Mouse (Mus musculus): ENCODE measurements around the gene Vps37d. TPM values are rescaled to one million over a fixed set of nuclear protein-coding genes. Genes with fewer than 3 reads are reported as not detected.

Vps37d gene
- polyA plus RNA-seq (2015; fragmentation: Nextera tagmentation; extraction: Ambion mirVana) = 26.3 and 31.7 TPM in 2 replicates

DNA sequence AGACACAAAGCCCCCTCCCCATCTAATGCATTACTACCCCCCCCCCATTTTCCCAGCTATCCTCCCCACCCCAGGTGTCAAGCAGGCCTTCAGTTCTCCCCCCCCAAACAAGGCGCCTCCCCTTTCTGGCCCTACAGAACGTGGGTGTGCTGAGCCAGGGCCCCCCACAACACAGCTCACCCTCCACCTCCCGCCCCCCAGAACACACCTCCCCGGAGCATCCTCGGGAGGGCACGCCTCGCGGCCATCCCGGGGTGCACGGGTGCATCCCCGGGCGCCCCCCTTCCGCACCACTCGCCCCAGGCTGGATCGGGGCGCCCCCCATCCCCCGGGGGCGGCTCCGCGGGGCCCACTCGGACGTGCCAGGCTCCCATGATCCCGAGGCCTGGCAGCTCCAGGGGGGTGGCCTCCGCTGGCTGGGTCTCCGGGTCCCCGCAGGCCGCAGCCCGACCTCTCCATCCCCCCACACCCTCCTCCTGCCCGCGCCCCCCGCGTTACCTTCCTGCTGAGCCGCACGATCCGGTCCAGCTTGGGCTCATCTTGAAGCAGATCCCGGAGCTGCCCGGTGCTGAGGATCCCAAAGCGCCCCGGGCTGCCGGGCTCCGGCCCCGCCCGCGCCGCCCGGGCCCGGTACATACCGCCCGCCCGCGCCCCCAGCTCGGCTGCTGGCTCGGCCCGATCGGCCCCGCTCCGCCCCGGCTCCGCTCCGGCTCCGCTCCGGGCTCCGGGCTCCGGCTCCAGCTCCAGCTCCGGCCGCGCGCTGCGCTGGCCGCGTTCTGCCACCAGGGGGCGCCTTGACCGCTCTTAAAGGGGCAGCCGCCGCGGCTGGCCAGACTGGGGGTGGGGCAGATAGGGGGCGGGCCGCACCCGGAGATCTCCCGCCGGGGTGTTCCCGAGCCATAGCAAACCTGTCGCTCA is at the start of gene Vps37d:
Gene Vps37d (minus strand): TSS at position 703 of the 918 bp plus-strand sequence.
- WGBS = under 1% methylated on average over 75 of the region's 83 CpGs
- H3K27ac ChIP-seq (replicated peaks) = peak within 1 kb of the TSS; percentile 93
- peak within 1 kb of the TSS; percentile 99 for H3K9ac ChIP-seq
- peak within 1 kb of the TSS; percentile 76 for H3K4me2 ChIP-seq
- no peaks in the 10 kb centered on the region for H3K27me3 ChIP-seq
- H3K4me3 ChIP-seq = peak within 1 kb of the TSS; percentile 98
- peaks cover 31% of the 10 kb centered on the region for H3K4me1 ChIP-seq (replicated peaks)
- peak; percentile 82 for ATAC-seq (ENCODE audit: low read depth)
- H3K9me3 ChIP-seq = no peaks in the 10 kb centered on the region
- H3K36me3 ChIP-seq = peaks cover 35% of the 10 kb centered on the region

DNA sequence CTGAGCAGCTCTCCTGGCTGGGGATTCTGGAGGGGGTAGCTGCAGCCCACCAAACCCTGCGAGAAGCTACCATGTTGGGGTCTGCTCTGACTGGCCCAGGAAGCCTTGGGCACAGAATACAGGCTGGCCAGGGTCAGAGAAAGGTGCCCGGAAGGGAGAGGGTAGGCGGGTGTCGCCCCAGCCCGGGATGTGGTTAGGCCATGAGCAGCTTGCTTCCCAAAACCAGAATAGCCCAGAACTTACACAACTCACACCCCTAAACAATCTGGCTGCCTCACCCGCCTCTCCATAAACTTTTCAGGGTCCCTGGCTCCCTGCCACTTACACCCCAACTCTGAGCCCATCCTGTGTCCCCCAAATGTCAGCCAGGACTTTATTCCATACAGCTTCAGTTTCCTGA is 49.6 kb upstream of the Vps37d start:
- Histone ChIP-seq H3K27me3 (peaks cover 23% of the 10 kb centered on the region), H3K4me1 (replicated peaks) (no peaks in the 10 kb centered on the region), H3K4me3 (no peak overlapping the region), H3K27ac (replicated peaks) (no peak overlapping the region), H3K9ac (no peak overlapping the region), H3K9me3 (no peaks in the 10 kb centered on the region), H3K36me3 (no peaks in the 10 kb centered on the region), H3K4me2 (no peak overlapping the region)
- ATAC-seq (ENCODE audit: low read depth) = no peak
- 68% methylated on average over 6 of the region's 6 CpGs for WGBS

DNA sequence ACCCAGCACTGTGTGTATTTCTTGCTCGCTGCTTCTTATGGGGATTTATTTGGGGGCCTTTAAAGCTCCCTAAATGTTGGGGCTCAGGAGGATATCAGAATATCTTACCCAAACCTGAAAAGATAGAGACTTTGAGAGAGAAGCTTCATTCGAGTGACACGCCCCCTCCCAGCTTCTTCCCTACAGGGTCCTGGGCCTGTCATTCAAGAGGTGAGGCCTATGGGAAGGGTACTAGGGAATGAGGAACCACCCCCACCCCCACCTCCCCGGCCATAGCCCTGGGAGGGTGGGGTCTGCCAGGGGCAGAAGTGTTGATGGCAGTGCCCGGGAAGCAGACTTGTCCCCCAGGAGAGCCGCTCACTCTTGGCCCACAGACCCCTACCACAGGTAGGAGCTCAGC is 48.1 kb upstream of the Vps37d start:
- no peak for ATAC-seq (ENCODE audit: low read depth)
- 56% methylated on average over 6 of the region's 6 CpGs for WGBS
- Histone ChIP-seq H3K27me3 (peaks cover 29% of the 10 kb centered on the region), H3K36me3 (no peaks in the 10 kb centered on the region), H3K4me2 (no peak overlapping the region), H3K4me1 (replicated peaks) (no peaks in the 10 kb centered on the region), H3K27ac (replicated peaks) (no peak overlapping the region), H3K4me3 (no peak overlapping the region), H3K9ac (no peak overlapping the region), H3K9me3 (no peaks in the 10 kb centered on the region)

DNA sequence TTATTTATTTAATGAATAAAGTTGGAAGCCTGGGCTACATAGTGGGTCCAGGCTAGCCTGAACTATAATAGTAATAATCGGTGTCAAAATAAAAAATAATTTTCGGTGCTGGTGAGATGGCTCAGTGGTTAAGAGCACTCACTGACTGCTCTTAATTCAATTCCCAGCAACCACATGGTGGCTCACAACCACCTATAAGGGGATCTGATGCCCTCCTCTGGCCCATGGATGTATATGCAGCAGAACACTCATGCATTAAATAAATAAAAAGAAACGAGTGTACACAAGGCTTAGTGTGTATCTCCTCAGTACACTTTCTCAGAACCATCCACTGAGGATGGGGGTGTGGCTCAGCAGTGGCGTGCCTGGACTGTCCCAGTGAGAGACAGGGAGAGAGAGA is 42.7 kb upstream of the Vps37d start:
- Histone ChIP-seq H3K4me3 (no peak overlapping the region), H3K27me3 (peaks cover 27% of the 10 kb centered on the region), H3K9me3 (no peaks in the 10 kb centered on the region), H3K27ac (replicated peaks) (no peak overlapping the region), H3K36me3 (no peaks in the 10 kb centered on the region), H3K4me1 (replicated peaks) (no peaks in the 10 kb centered on the region), H3K4me2 (no peak overlapping the region), H3K9ac (no peak overlapping the region)
- 70% methylated on average over 4 of the region's 4 CpGs for WGBS
- no peak for ATAC-seq (ENCODE audit: low read depth)

DNA sequence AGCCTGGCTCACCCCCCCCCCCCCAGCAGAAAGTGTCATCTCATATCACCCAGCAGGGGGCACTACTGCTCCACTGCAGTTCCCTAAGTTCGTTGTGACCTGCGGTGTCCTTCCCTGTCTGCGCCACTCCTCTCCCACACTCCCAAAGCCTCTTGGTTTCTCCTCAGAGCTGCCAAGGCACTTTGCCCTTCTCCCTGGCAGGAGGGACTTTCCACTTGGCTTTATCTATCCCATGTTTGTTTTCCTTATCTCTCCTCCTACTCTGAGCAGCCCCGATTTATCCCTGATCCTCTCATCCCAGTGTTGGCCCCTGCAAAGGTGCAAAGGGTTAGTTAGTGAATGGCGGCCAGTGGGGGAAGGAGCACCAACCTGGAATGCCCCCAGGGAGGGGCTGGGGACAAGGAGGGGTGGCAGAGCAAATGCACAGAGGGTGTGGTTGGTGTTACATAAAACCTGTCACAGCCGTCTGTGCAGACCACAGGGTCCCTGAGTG is 40.6 kb upstream of the Vps37d start:
- H3K36me3 ChIP-seq = no peaks in the 10 kb centered on the region
- peaks cover 24% of the 10 kb centered on the region for H3K27me3 ChIP-seq
- 32% methylated on average over 6 of the region's 6 CpGs for WGBS
- no peak overlapping the region for H3K27ac ChIP-seq (replicated peaks)
- H3K9ac ChIP-seq = no peak overlapping the region
- ATAC-seq (ENCODE audit: low read depth) = no peak
- no peaks in the 10 kb centered on the region for H3K4me1 ChIP-seq (replicated peaks)
- H3K4me3 ChIP-seq = no peak overlapping the region
- no peak overlapping the region for H3K4me2 ChIP-seq
- no peaks in the 10 kb centered on the region for H3K9me3 ChIP-seq

DNA sequence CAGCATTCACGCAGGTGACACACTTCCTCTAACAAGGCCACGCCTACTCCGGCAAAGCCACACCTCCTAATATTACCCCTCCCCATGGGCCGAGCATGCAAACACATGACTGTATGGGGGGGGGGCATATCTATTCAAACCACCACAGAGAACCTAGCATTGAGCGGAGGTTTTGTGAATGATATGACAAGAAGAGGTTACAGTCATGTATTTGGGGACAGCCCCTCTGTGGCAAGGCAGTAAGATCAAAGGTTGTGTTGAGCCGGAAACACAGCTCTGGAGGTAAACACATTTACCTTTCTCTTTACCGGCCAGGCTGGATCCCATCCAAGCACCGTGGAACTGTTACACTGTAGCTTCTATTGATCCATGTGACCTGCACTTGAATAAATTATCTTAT is 37.2 kb upstream of the Vps37d start:
- no peaks in the 10 kb centered on the region for H3K36me3 ChIP-seq
- H3K4me1 ChIP-seq (replicated peaks) = no peaks in the 10 kb centered on the region
- no peak for ATAC-seq (ENCODE audit: low read depth)
- H3K4me2 ChIP-seq = no peak overlapping the region
- no peak overlapping the region for H3K27ac ChIP-seq (replicated peaks)
- no peak overlapping the region for H3K4me3 ChIP-seq
- no peaks in the 10 kb centered on the region for H3K9me3 ChIP-seq
- peaks cover 5% of the 10 kb centered on the region; the same call in 1 of the 2 replicates for H3K27me3 ChIP-seq
- 91% methylated on average over 8 of the region's 8 CpGs for WGBS
- no peak overlapping the region for H3K9ac ChIP-seq

DNA sequence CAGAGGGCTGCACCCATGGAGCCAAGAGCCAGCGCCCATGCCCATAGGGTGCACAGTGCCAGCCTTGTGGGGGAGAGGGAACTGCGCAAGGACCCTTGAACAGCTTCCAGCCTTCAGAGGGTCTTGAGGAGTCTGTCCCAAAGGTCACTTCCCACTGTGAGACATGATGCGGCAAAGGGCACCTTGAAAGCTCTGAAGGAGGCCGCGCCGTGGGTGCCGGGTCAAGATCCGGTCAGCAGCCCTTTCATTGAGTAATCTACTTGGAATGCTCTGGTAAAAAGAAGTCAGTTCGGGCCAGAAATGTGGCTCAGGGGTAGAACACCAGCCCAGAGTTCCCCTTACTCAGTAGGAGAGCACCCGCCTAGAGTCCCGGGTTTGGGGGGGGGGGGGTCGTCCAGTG is 35.7 kb upstream of the Vps37d start:
- no peaks in the 10 kb centered on the region for H3K9me3 ChIP-seq
- H3K27me3 ChIP-seq = peaks cover 20% of the 10 kb centered on the region
- H3K27ac ChIP-seq (replicated peaks) = no peak overlapping the region
- ATAC-seq (ENCODE audit: low read depth) = no peak
- H3K4me3 ChIP-seq = no peak overlapping the region
- H3K36me3 ChIP-seq = no peaks in the 10 kb centered on the region
- no peak overlapping the region for H3K4me2 ChIP-seq
- WGBS = 85% methylated on average over 12 of the region's 12 CpGs
- H3K9ac ChIP-seq = no peak overlapping the region
- no peaks in the 10 kb centered on the region for H3K4me1 ChIP-seq (replicated peaks)

DNA sequence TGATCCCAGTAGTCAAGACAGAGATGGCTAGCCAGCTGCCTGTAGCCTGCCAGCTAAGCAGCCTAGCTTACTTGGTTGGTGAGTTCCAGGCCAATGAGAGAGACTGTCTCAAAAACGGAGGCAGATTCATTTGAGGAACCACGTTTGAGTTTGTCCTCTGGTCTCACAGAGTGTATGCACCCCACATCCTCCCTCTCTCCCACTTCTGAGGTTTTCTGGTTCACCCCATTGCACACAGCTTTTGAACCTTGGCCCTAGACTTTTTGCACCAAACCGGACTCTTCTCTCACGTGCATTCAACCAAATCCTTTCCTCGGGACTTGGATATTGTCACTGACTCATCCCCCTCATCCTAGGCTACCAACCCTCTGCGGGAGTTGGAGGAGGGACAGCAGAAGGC is 31.9 kb upstream of the Vps37d start:
- Histone ChIP-seq H3K27ac (replicated peaks) (no peak overlapping the region), H3K4me3 (no peak overlapping the region), H3K36me3 (no peaks in the 10 kb centered on the region), H3K9me3 (no peaks in the 10 kb centered on the region), H3K9ac (no peak overlapping the region), H3K4me1 (replicated peaks) (peaks cover 20% of the 10 kb centered on the region), H3K27me3 (peaks cover 57% of the 10 kb centered on the region), H3K4me2 (no peak overlapping the region)
- 73% methylated on average over 6 of the region's 6 CpGs for WGBS
- no peak for ATAC-seq (ENCODE audit: low read depth)

DNA sequence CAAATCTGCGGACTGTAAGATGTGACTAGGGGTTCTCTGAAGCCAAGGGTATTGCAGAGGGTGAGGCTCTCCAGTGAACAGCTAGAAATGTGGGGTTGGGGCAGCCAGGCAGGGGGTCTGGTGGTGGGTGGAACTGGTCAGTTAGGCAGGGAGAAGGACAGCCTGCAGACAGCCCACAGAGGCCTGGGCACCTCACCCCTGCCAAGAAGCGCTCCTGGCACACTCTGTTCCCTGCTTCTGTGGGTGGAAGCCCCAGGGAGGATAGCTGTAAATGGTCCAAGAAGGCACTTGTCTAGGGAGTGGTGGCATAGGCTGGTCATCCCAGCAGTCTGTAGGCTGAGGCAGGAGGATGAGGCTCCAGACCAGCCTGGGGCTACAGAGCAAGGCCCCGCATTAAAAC is 31.4 kb upstream of the Vps37d start:
- no peak for ATAC-seq (ENCODE audit: low read depth)
- H3K9me3 ChIP-seq = no peaks in the 10 kb centered on the region
- H3K36me3 ChIP-seq = no peaks in the 10 kb centered on the region
- 91% methylated on average over 3 of the region's 3 CpGs for WGBS
- H3K27me3 ChIP-seq = peaks cover 62% of the 10 kb centered on the region
- no peak overlapping the region for H3K4me2 ChIP-seq
- no peak overlapping the region for H3K4me3 ChIP-seq
- H3K4me1 ChIP-seq (replicated peaks) = peaks cover 20% of the 10 kb centered on the region
- H3K27ac ChIP-seq (replicated peaks) = no peak overlapping the region
- H3K9ac ChIP-seq = no peak overlapping the region

DNA sequence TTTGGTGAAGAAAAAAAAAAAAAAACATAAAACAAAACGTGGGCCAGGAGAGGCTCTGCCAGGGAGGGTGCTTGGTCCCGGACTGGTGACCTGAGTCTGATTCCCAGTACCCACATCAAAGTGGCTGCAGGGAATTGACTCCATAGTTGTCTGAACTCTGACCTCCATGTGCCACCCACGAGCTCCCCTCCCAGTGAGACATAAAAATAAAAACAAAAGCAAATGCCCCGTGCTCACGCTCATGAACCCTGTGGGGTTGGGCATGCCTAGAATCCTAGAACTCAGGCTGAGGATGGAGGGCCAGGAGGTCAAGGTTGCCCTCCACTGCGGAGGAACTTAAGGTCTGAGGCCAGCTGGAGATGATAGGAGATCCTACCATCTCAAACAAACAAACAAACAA is 31.0 kb upstream of the Vps37d start:
- Histone ChIP-seq H3K4me1 (replicated peaks) (peaks cover 20% of the 10 kb centered on the region), H3K4me3 (no peak overlapping the region), H3K36me3 (no peaks in the 10 kb centered on the region), H3K9me3 (no peaks in the 10 kb centered on the region), H3K27me3 (peaks cover 64% of the 10 kb centered on the region), H3K9ac (no peak overlapping the region), H3K27ac (replicated peaks) (no peak overlapping the region), H3K4me2 (no peak overlapping the region)
- ATAC-seq (ENCODE audit: low read depth) = no peak
- 52% methylated on average over 6 of the region's 6 CpGs for WGBS

DNA sequence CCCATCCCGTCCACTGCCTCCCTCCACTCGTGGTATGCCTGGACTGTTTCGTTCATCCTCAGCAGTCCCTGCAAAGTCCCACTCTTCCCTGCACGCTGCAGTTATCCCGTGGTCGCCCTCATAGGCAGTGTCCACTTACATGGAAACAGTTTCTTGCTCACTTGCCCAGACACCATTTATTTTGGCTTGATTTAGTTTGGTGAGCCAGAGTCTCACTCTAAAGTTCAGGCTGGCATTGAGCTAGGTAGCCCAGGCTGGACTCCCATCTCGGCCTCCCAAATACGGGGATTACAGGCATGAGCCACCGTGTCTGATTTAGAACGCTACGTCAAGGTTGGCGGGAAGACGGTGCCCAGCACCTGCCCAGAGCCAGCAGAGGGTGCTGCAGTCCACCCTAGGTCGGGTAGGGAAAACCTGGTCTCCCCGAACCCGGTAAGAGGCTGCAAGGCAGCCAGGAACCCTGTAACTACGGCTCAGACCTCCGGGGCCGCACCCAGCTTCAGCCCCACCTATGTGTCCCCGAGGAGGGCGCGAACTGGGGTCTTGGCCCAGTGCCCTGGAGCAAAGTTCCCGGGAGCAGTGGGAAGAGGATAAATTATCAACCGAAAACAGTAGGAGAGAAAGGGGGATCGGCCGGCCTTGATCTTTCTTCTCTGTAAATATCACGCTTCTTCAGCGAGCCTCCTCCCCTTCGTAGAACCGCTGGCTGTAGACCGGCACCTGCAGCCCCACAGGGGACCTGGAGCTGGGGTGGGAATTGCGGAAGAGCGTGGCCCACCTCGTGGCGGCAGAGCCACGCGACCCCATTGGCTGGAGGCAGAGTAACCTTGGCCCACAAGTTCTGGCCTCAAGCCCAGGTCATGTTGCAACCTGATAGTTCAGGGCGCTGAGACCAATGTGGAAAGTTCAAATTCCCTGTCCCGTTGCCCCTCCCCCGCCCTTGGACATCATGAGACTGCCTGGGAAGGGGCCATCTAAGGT is 29.7 kb upstream of the Vps37d start:
- WGBS = 12% methylated on average over 40 of the region's 40 CpGs
- Histone ChIP-seq H3K4me2 (peak overlapping the region; percentile 86), H3K27ac (replicated peaks) (no peak overlapping the region), H3K9me3 (no peaks in the 10 kb centered on the region), H3K4me3 (peak overlapping the region; percentile 49; the same call in 1 of the 2 replicates), H3K4me1 (replicated peaks) (peaks cover 20% of the 10 kb centered on the region), H3K9ac (no peak overlapping the region), H3K27me3 (peaks cover 64% of the 10 kb centered on the region), H3K36me3 (no peaks in the 10 kb centered on the region)
- peak; percentile 38; the same call in 1 of the 2 replicates for ATAC-seq (ENCODE audit: low read depth)

Measured in neural tube, embryonic 13.5 days (tissue).